Mouse (Mus musculus): Measurements from ENCODE around the gene Synrg.

- TF ChIP-seq CTCF (IDR thresholded peaks at IDR 0.05; ENCODE audit: borderline replicate concordance, insufficient read depth, low read depth, low read length) (no peak), POLR2A (IDR thresholded peaks at IDR 0.05; ENCODE audit: borderline replicate concordance, insufficient read depth, low read length) (no peak)
Measured at GRCm38 (mm10) chr11:84069034-84069370, 104.8 kb downstream of the Synrg start, which contains the start of gene Dusp14.

Data from cerebellum, adult 2 months (tissue).